Mouse (Mus musculus) stomach, postnatal 0 days (tissue): ENCODE measurements around the gene Usp43.

ENCODE experiments used
- CTCF ChIP-seq: IDR thresholded peaks from 2 replicates; pipeline ENCODE4 v1.5.1; 2016; ENCODE audit warnings: antibody characterized with exemption, low read depth, mild to moderate bottlenecking, moderate library complexity
- EP300 ChIP-seq: optimal IDR thresholded peaks from 2 replicates; pipeline ENCODE3; 2016; ENCODE audit warnings: antibody characterized with exemption

GRCm38 (mm10) chr11:67865100-67865499 is 56.9 kb downstream of the Usp43 start:
- TF ChIP-seq EP300 (no peak), CTCF (peak; percentile 68)
